Mouse (Mus musculus) layer of hippocampus, postnatal 36 days (tissue): ENCODE results near the gene Edaradd. TPM values are rescaled to one million over a fixed set of nuclear protein-coding genes. Genes with fewer than 3 reads are reported as not detected.
A peak's percentile ranks its signal among the peaks of the same experiment; 100 is the strongest.

Experiments
- DNase-seq, 2 experiments: peaks; one replicate each; pipeline ENCODE4 v3.0.0; 2022
- total RNA-seq, 2 experiments: library from RNA; stranded (reverse); gene quantifications; 2 replicates each; pipeline ENCODE4 v1.2.3; 2021

Gene Edaradd
- total RNA-seq, 2 experiments from 2014 or later = 0.28 to 0.35 TPM

- peak; percentile 89 for DNase-seq
These were observed 59.1 kb downstream of the Edaradd start for GRCm38 (mm10) chr13:12460881-12461729.

- DNase-seq = peak; percentile 53 to 55
These were observed 59.8 kb downstream of the Edaradd start for GRCm38 (mm10) chr13:12460443-12460842.

GRCm38 (mm10) chr13:12456711-12457110 is 63.5 kb downstream of the Edaradd start:
- no peak for DNase-seq

- no peak for DNase-seq
These were observed 65.4 kb downstream of the Edaradd start for GRCm38 (mm10) chr13:12454686-12455390.

- DNase-seq = no peak
These were observed 67.1 kb downstream of the Edaradd start for GRCm38 (mm10) chr13:12453150-12453549.

GRCm38 (mm10) chr13:12442008-12442587 is 78.1 kb downstream of the Edaradd start:
- DNase-seq = peak; percentile 48 to 59

GRCm38 (mm10) chr13:12440813-12441212 is 79.4 kb downstream of the Edaradd start:
- DNase-seq = no peak

- no peak for DNase-seq
These were observed 80.7 kb downstream of the Edaradd start for GRCm38 (mm10) chr13:12439586-12439985.

GRCm38 (mm10) chr13:12433843-12434242 is 86.4 kb downstream of the Edaradd start:
- no peak for DNase-seq

GRCm38 (mm10) chr13:12428556-12428955 is 91.7 kb downstream of the Edaradd start:
- DNase-seq = no peak

Other genes with a start within 250 kb of the Edaradd start
- 10 to 100 TPM; 19.0 to 19.9 TPM for gene Actn2, start 179.7 kb downstream of the Edaradd start, total RNA-seq
- 10 to 100 TPM; 27.3 to 31.7 TPM for gene Heatr1, start 125.4 kb downstream of the Edaradd start, total RNA-seq
- gene Lgals8, start 55.5 kb downstream of the Edaradd start, total RNA-seq = 10 to 100 TPM; 33.9 to 36.4 TPM
- 10 to 100 TPM; 15.8 to 18.5 TPM for gene Ero1lb, start 45.4 kb upstream of the Edaradd start, total RNA-seq